Mouse (Mus musculus): ENCODE data around the gene Mlec.

DNA sequence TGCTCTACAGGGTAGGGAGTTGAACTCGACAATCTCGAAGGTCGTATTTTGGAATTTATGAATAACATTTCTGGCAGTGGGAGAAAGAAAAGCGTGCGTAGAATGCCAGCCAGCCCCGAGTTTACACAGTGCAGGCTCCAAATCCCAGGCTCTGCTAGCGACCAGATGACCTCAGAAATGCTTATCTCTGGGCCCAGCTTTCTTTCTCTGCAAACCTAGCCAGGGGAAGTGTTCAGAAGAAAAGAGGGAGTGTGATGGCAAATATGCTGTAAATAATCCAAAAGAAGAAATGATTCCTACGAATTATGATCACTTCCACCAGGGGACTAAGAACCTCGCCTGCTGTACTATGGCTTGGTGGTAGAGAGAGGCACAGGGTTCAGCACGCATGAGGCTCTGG, 25.5 kb upstream of the Mlec start:
- TF ChIP-seq EP300 (IDR thresholded peaks at IDR 0.05; ENCODE audit: low read depth) (no peak), CTCF (IDR thresholded peaks at IDR 0.05; ENCODE audit: low read depth) (no peak)
